Mouse (Mus musculus) forebrain, embryonic 11.5 days (tissue): ENCODE data around the gene Hdac7. TPM values are rescaled to one million over a fixed set of nuclear protein-coding genes. Genes with fewer than 3 reads are reported as not detected.

ENCODE experiments used
- ATAC-seq: fragments of 200-750 bp; cut with Nextera tagmentation; replicated peaks from 2 replicates; pipeline ENCODE4 v1.8.0; 2017; ENCODE audit warnings: moderate TSS enrichment; ENCODE audit not compliant: low FRiP score
- DNase-seq: peaks from one replicate; pipeline ENCODE4 v3.0.0-alpha.2; 2017; ENCODE audit warnings: low spot score
- H3K27ac ChIP-seq: fragments of 300-500 bp; sonication (generic); 2 replicates; pipeline ENCODE4 v1.5.1; 2014; ENCODE audit warnings: low read depth, low read length
- H3K27me3 ChIP-seq: fragments of 300-500 bp; sonication (generic); 2 replicates; pipeline ENCODE4 v1.6.1; 2014; ENCODE audit warnings: mild to moderate bottlenecking, low read length, mixed read lengths; ENCODE audit not compliant: control insufficient read depth, insufficient read depth
- H3K36me3 ChIP-seq: fragments of 300-500 bp; sonication (generic); 2 replicates; pipeline ENCODE4 v1.6.1; 2014; ENCODE audit warnings: mild to moderate bottlenecking, low read length, moderate library complexity, mixed read lengths; ENCODE audit not compliant: control insufficient read depth, insufficient read depth
- H3K4me1 ChIP-seq: fragments of 300-500 bp; sonication (generic); replicated peaks from 2 replicates; pipeline ENCODE4 v1.6.1; 2014; ENCODE audit warnings: low read length, mixed read lengths; ENCODE audit not compliant: control insufficient read depth, insufficient read depth
- H3K4me2 ChIP-seq: fragments of 300-500 bp; sonication (generic); 2 replicates; pipeline ENCODE4 v1.6.1; 2014; ENCODE audit warnings: low read depth, mild to moderate bottlenecking, low read length, moderate library complexity, mixed read lengths; ENCODE audit not compliant: severe bottlenecking
- H3K4me3 ChIP-seq: fragments of 300-500 bp; sonication (generic); 2 replicates; pipeline ENCODE4 v1.5.1; 2014; ENCODE audit warnings: low read depth, low read length
- H3K9ac ChIP-seq: fragments of 300-500 bp; sonication (generic); 2 replicates; pipeline ENCODE4 v1.6.1; 2014; ENCODE audit warnings: low read length
- H3K9me3 ChIP-seq: fragments of 300-500 bp; sonication (generic); 2 replicates; pipeline ENCODE4 v1.6.1; 2016; ENCODE audit warnings: low read length, mixed read lengths; ENCODE audit not compliant: control insufficient read depth
- WGBS: fragments of 180-500 bp; shearing (Covaris S2); extraction: QIAGEN DNeasy Blood & Tissue Kit; methylation state at CpG from one replicate; pipeline ENCODE4 v1.1.7; 2014; 5-methylcytosine and 5-hydroxymethylcytosine counted together
- polyA plus RNA-seq: library from polyadenylated mRNA; unstranded; fragments of >200 nt; fragmentation: Nextera tagmentation; extraction: Ambion mirVana; gene quantifications from 2 replicates; pipeline ENCODE4 v1.2.1, GENCODE M21; 2014

Gene Hdac7
- polyA plus RNA-seq, 1 experiment from 2014 or later, result 23.9 TPM

DNA sequence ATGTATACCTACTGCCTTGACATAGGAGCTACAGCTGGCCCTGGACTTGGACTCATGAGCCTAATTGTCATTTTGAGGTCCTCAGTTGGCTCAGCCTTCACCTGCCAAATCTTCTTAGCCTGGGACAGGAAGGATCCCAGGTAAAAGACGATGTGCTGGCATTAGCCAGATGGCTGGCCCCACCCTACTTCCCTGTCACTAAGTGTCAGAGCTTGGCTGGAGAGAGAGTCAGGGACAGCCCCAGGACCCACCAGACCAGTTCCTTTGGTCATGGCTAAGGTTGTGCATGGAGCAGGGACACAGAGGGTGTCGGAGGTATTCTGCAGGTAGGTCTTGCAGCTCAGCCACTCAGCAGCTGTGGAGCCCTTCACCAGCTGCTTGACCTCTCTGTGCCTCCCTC is 79.8 kb downstream of the Hdac7 start:
- no peak for ATAC-seq
- Histone ChIP-seq H3K4me2 (no peak overlapping the region), H3K27me3 (peaks cover 21% of the 10 kb centered on the region), H3K27ac (no peak overlapping the region), H3K4me1 (peaks cover 19% of the 10 kb centered on the region), H3K9ac (no peak overlapping the region), H3K9me3 (no peaks in the 10 kb centered on the region), H3K4me3 (no peak overlapping the region), H3K36me3 (no peaks in the 10 kb centered on the region)
- DNase-seq, result no peak
- 78% methylated on average over 2 of the region's 2 CpGs for WGBS

DNA sequence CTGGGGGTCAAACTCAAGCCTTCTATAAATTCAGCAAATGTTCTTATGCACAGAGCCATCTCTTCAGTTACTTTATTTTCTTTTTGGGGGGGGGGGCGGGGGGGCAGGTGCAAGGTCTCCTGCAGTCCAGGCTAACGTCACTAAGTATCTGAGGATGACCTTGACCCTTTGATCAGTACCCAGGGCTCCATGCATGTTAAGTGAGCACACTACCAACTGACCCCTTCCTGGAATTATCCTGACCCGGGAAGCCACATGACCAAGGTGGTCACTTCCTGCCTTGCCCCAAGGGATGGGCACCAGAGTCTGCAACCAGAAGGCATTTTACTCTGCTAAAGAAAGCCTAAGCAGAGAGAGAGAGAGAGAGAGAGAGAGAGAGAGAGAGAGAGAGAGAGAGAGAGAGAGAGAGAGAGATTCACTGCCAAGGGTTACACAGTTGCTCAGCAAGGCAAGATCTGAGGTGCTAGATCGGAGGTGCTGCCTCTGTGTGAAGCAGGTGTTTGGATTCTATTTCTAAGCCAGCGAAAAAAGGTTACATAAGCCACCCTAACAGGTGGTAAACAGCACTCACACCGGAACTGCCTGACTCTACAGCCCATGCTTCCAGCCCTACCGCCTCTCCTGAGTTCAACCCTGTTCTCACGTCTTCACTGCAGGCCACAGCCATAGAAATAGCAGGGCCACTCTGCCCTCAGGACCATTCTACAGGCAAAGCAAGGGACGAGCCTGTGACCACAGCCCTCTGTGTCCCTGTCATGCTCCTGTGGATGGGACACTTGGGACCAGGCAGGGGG is 80.8 kb downstream of the Hdac7 start:
- H3K9me3 ChIP-seq, result no peaks in the 10 kb centered on the region
- H3K27me3 ChIP-seq, result peaks cover 18% of the 10 kb centered on the region
- H3K4me1 ChIP-seq, result peaks cover 19% of the 10 kb centered on the region
- H3K27ac ChIP-seq, result no peak overlapping the region
- DNase-seq (no peak), ATAC-seq (no peak)
- no peak overlapping the region for H3K4me2 ChIP-seq
- H3K4me3 ChIP-seq, result no peak overlapping the region
- WGBS, result 63% methylated on average over 9 of the region's 9 CpGs
- no peaks in the 10 kb centered on the region for H3K36me3 ChIP-seq
- no peak overlapping the region for H3K9ac ChIP-seq

DNA sequence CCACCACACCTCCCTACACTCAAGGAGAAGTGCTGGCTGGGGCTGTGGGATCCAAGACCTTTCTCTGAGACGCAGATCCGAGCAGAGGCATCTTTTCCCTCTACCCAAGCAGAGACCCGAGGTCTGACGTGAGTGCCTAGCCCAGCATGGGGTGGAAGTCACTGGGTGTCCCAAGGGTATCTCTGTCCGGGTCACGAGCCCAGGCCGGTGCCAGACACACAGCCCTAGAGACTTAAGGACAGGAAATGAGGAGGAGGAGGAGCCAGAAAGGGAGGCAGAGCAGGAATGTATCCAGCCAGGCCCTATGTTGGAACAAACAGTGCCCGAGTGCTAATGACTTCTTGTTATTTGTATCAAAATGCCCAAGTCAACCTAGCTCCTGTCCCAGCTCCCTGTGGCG is 81.6 kb downstream of the Hdac7 start:
- WGBS, result 70% methylated on average over 9 of the region's 9 CpGs
- Histone ChIP-seq H3K27me3 (peaks cover 15% of the 10 kb centered on the region), H3K9me3 (no peaks in the 10 kb centered on the region), H3K4me3 (no peak overlapping the region), H3K4me2 (no peak overlapping the region), H3K4me1 (peaks cover 19% of the 10 kb centered on the region), H3K9ac (no peak overlapping the region), H3K27ac (no peak overlapping the region), H3K36me3 (no peaks in the 10 kb centered on the region)
- no peak for ATAC-seq
- DNase-seq, result no peak

DNA sequence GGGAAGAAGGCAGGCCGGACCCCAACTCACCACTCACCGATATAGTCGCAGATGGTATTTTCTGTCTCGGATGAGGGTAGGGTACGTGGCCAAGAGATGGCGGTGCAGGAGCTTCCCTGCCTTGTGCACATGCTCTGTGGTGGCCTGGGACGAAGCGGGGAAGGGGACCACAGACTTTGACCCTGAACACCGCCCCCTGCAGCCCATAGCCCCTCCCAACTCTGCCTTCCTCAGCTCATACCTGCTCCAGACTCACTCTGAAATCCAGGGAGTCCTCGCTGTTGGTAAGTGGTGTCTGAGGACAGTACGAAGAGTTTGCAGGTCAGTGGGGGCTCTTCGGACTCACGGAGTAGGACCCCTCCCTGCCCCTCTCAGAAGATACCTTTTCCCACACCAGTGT is 82.9 kb downstream of the Hdac7 start:
- H3K9ac ChIP-seq, result no peak overlapping the region
- H3K27me3 ChIP-seq, result peaks cover 3% of the 10 kb centered on the region
- WGBS, result 30% methylated on average over 13 of the region's 13 CpGs
- no peaks in the 10 kb centered on the region for H3K9me3 ChIP-seq
- DNase-seq, result no peak
- H3K27ac ChIP-seq, result no peak overlapping the region
- no peak overlapping the region for H3K4me3 ChIP-seq
- peaks cover 8% of the 10 kb centered on the region for H3K4me1 ChIP-seq
- no peak overlapping the region for H3K4me2 ChIP-seq
- ATAC-seq, result no peak
- H3K36me3 ChIP-seq, result no peaks in the 10 kb centered on the region

DNA sequence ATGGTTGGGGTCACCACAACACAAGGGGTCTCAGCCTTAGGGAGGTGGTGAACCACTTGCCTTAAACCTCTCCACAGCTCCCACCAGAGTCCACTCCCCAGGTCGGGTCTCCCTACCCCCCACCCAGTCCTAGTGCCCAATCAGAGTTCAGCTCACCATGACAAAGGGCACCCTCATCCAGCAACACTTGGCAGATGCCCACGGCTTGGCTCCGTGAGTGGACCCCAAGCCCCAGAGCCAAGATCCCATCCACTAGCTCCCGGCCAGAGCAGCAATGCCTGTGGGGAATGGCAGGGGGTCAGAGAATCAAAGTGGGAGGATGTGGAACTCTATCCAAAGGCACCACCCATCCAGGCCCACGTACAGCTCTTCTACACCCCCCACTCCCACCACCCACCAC is 83.3 kb downstream of the Hdac7 start:
- Histone ChIP-seq H3K4me3 (no peak overlapping the region), H3K27ac (no peak overlapping the region), H3K9me3 (no peaks in the 10 kb centered on the region), H3K27me3 (peaks cover 3% of the 10 kb centered on the region), H3K4me2 (no peak overlapping the region), H3K4me1 (peaks cover 3% of the 10 kb centered on the region; the same call in 1 of the 2 replicates), H3K36me3 (no peaks in the 10 kb centered on the region), H3K9ac (no peak overlapping the region)
- no peak for DNase-seq
- 72% methylated on average over 5 of the region's 5 CpGs for WGBS
- no peak for ATAC-seq

DNA sequence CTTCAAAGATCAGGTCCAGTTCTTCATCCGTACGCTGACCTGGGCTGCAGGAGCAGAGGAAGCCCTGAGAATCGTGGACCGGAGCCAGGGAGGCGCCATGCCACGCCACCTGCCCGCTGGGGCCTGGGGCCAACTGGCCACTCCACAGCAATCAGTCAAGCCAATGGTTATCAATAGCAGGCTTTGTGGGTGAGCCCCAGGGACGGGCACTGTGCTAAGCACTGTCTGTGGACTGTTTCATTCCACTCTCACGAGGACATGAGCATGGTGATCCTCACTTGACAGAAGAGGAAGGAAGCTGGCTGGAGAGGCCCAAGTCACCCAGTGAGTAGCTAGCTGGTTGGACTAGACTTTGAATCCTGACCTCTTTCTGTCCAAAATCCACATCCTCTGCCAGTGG is 84.3 kb downstream of the Hdac7 start:
- WGBS, result 89% methylated on average over 9 of the region's 9 CpGs
- Histone ChIP-seq H3K4me3 (no peak overlapping the region), H3K9ac (no peak overlapping the region), H3K27me3 (no peaks in the 10 kb centered on the region; the same call in 1 of the 2 replicates), H3K4me2 (no peak overlapping the region), H3K4me1 (no peaks in the 10 kb centered on the region), H3K9me3 (no peaks in the 10 kb centered on the region), H3K36me3 (no peaks in the 10 kb centered on the region), H3K27ac (no peak overlapping the region)
- no peak for DNase-seq
- ATAC-seq, result no peak

DNA sequence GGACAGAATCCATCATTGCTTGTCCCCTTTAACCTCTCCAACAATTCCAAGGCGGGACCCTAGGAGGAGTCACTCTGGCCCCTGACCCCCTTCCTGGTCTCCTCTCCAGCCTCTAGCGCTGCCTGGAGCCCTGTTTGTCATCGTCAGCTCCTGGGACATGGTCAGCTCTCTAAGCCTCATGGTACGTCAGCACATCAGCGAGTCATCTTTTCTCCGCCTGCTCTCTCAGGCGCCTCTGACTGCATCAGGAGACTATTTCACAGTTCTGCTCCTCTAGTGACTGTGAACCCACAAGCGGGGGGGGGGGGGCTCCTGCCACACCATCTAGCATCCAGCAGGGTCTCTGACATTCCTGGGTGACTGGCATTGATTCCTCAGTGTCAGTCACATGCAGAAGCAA is 88.9 kb downstream of the Hdac7 start:
- H3K4me1 ChIP-seq, result peaks cover 4% of the 10 kb centered on the region; the same call in 1 of the 2 replicates
- H3K4me3 ChIP-seq, result no peak overlapping the region
- no peaks in the 10 kb centered on the region for H3K36me3 ChIP-seq
- H3K9me3 ChIP-seq, result no peaks in the 10 kb centered on the region
- no peak overlapping the region for H3K9ac ChIP-seq
- no peak overlapping the region for H3K4me2 ChIP-seq
- 57% methylated on average over 8 of the region's 8 CpGs for WGBS
- H3K27me3 ChIP-seq, result no peaks in the 10 kb centered on the region
- DNase-seq (no peak), ATAC-seq (no peak)
- H3K27ac ChIP-seq, result no peak overlapping the region

DNA sequence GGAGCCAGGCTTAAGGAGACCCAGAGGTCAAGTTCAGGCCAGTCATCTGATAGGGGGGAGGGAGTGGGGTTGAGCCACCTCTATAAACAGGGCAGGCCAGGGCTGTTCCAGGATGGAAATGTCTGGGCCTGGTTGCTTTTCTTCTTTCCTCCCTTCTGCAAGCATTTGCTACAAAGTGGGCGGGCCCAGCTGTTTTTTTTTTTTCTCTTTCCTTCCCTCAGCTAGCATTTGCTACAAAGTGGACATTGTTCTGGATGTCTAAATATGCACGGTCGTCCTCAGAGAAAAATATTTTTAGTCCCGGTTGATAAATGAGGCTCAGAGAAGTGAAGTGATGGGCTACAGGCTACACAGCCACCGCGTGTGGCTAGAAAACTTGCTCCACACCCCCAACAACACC is 89.8 kb downstream of the Hdac7 start:
- Histone ChIP-seq H3K4me3 (no peak overlapping the region), H3K27me3 (no peaks in the 10 kb centered on the region), H3K4me2 (no peak overlapping the region), H3K27ac (no peak overlapping the region), H3K9me3 (no peaks in the 10 kb centered on the region), H3K9ac (no peak overlapping the region), H3K36me3 (no peaks in the 10 kb centered on the region), H3K4me1 (peaks cover 4% of the 10 kb centered on the region; the same call in 1 of the 2 replicates)
- no peak for DNase-seq
- 76% methylated on average over 6 of the region's 6 CpGs for WGBS
- ATAC-seq, result no peak

DNA sequence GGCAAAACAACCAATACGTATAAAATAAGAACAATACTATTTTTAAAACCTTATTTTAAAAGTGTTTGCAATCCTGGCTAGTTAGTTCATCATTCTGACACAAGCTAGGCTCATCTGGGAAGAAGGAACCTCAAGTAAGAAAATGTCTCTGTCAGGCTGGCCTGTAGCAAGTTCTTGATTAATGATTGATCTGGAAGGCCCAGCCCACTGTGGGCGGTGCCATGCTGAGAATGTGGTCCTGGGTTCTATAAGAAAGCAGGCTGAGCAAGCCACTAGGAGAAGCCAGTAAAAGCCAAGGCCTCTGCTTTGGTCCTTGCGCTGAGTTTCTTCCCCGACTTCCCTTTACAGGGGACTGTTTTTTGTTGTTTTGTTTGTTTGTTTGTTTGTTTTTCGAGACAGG is 91.8 kb downstream of the Hdac7 start:
- WGBS, result 92% methylated on average over 5 of the region's 5 CpGs
- Histone ChIP-seq H3K4me3 (no peak overlapping the region), H3K9ac (no peak overlapping the region), H3K36me3 (no peaks in the 10 kb centered on the region), H3K27me3 (no peaks in the 10 kb centered on the region), H3K4me2 (no peak overlapping the region), H3K9me3 (no peaks in the 10 kb centered on the region), H3K4me1 (peaks cover 4% of the 10 kb centered on the region; the same call in 1 of the 2 replicates), H3K27ac (no peak overlapping the region)
- DNase-seq (no peak), ATAC-seq (no peak)
